Mouse (Mus musculus): Measurements from ENCODE around the gene Ift43. TPM values are rescaled to one million over a fixed set of nuclear protein-coding genes. Genes with fewer than 3 reads are reported as not detected.

The Ift43 gene
- polyA plus RNA-seq (2015; fragmentation: Nextera tagmentation; extraction: Ambion mirVana), result 74.9 and 80.2 TPM in 2 replicates

- H3K9ac ChIP-seq (replicated peaks), result peak within 1 kb of the TSS; percentile 59
- H3K4me2 ChIP-seq (replicated peaks), result peak within 1 kb of the TSS; percentile 69
- no peaks in the 10 kb centered on the region for H3K9me3 ChIP-seq
- H3K4me3 ChIP-seq (replicated peaks), result peak within 1 kb of the TSS; percentile 60
- peaks cover 15% of the 10 kb centered on the region for H3K27me3 ChIP-seq
- peak within 1 kb of the TSS; percentile 32; the same call in 1 of the 2 replicates for H3K27ac ChIP-seq
- under 1% methylated on average over 35 of the region's 35 CpGs for WGBS
- ATAC-seq, result peak; percentile 74
- H3K4me1 ChIP-seq (replicated peaks), result peaks cover 23% of the 10 kb centered on the region
- H3K36me3 ChIP-seq, result peaks cover 19% of the 10 kb centered on the region
Observed at GRCm38 (mm10) chr12:86082481-86083012, at the start of gene Ift43. Gene Ift43, plus strand, starts transcription at chr12:86082541.

GRCm38 (mm10) chr12:86035586-86035985 lies 46.8 kb upstream of the Ift43 start:
- no peak for ATAC-seq
- Histone ChIP-seq H3K27ac (no peak overlapping the region), H3K4me1 (replicated peaks) (peaks cover 18% of the 10 kb centered on the region)

GRCm38 (mm10) chr12:86036368-86037166 lies 45.8 kb upstream of the Ift43 start:
- H3K4me3 ChIP-seq (replicated peaks), result no peak overlapping the region
- ATAC-seq, result 0 out of 2 replicates have a peak, but pooled peaks have one; percentile 11
- 29% methylated on average over 9 of the region's 9 CpGs for WGBS
- no peaks in the 10 kb centered on the region for H3K9me3 ChIP-seq
- no peak overlapping the region for H3K4me2 ChIP-seq (replicated peaks)
- H3K4me1 ChIP-seq (replicated peaks), result peaks cover 18% of the 10 kb centered on the region
- no peaks in the 10 kb centered on the region for H3K27me3 ChIP-seq
- no peak overlapping the region for H3K9ac ChIP-seq (replicated peaks)
- no peaks in the 10 kb centered on the region for H3K36me3 ChIP-seq
- H3K27ac ChIP-seq, result peak overlapping the region; percentile 53; the same call in 1 of the 2 replicates

More at GRCm38 (mm10) chr12:86035586-86035985, 46.8 kb upstream of the Ift43 start:
- H3K4me2 ChIP-seq (replicated peaks), result no peak overlapping the region
- no peaks in the 10 kb centered on the region for H3K36me3 ChIP-seq
- H3K4me3 ChIP-seq (replicated peaks), result no peak overlapping the region
- H3K27me3 ChIP-seq, result no peaks in the 10 kb centered on the region
- H3K9ac ChIP-seq (replicated peaks), result no peak overlapping the region
- H3K9me3 ChIP-seq, result no peaks in the 10 kb centered on the region

- no peak overlapping the region for H3K9ac ChIP-seq (replicated peaks)
Observed at GRCm38 (mm10) chr12:86037235-86037921, 45.0 kb upstream of the Ift43 start.

GRCm38 (mm10) chr12:86039078-86039477 lies 43.3 kb upstream of the Ift43 start:
- Histone ChIP-seq H3K4me1 (replicated peaks) (peaks cover 18% of the 10 kb centered on the region), H3K4me3 (replicated peaks) (no peak overlapping the region), H3K9me3 (peaks cover 6% of the 10 kb centered on the region; the same call in 1 of the 2 replicates), H3K27ac (no peak overlapping the region), H3K9ac (replicated peaks) (no peak overlapping the region), H3K4me2 (replicated peaks) (no peak overlapping the region), H3K36me3 (peaks cover 11% of the 10 kb centered on the region), H3K27me3 (no peaks in the 10 kb centered on the region)
- 80% methylated on average over 5 of the region's 5 CpGs for WGBS
- ATAC-seq, result no peak

More at GRCm38 (mm10) chr12:86037235-86037921, 45.0 kb upstream of the Ift43 start:
- no peaks in the 10 kb centered on the region for H3K27me3 ChIP-seq
- ATAC-seq, result 0 out of 2 replicates have a peak, but pooled peaks have one; percentile 58
- 30% methylated on average over 12 of the region's 12 CpGs for WGBS
- H3K36me3 ChIP-seq, result no peaks in the 10 kb centered on the region
- peak overlapping the region; percentile 53; the same call in 1 of the 2 replicates for H3K27ac ChIP-seq
- peaks cover 18% of the 10 kb centered on the region for H3K4me1 ChIP-seq (replicated peaks)
- no peak overlapping the region for H3K4me3 ChIP-seq (replicated peaks)
- no peak overlapping the region for H3K4me2 ChIP-seq (replicated peaks)
- H3K9me3 ChIP-seq, result no peaks in the 10 kb centered on the region

- peaks cover 11% of the 10 kb centered on the region for H3K36me3 ChIP-seq
- no peak overlapping the region for H3K27ac ChIP-seq
- peaks cover 6% of the 10 kb centered on the region; the same call in 1 of the 2 replicates for H3K9me3 ChIP-seq
- no peaks in the 10 kb centered on the region for H3K27me3 ChIP-seq
- no peak for ATAC-seq
- H3K4me2 ChIP-seq (replicated peaks), result no peak overlapping the region
- H3K4me3 ChIP-seq (replicated peaks), result no peak overlapping the region
- no peak overlapping the region for H3K9ac ChIP-seq (replicated peaks)
- peaks cover 18% of the 10 kb centered on the region for H3K4me1 ChIP-seq (replicated peaks)
- WGBS, result 84% methylated on average over 6 of the region's 6 CpGs
Observed at GRCm38 (mm10) chr12:86039751-86040150, 42.6 kb upstream of the Ift43 start.

GRCm38 (mm10) chr12:86046141-86046540 lies 36.2 kb upstream of the Ift43 start:
- 84% methylated on average over 5 of the region's 5 CpGs for WGBS

GRCm38 (mm10) chr12:86046776-86047175 lies 35.6 kb upstream of the Ift43 start:
- no peak overlapping the region for H3K27ac ChIP-seq
- ATAC-seq, result no peak
- H3K4me2 ChIP-seq (replicated peaks), result no peak overlapping the region
- peaks cover 11% of the 10 kb centered on the region for H3K36me3 ChIP-seq
- peaks cover 6% of the 10 kb centered on the region; the same call in 1 of the 2 replicates for H3K9me3 ChIP-seq
- 96% methylated on average over 2 of the region's 2 CpGs for WGBS
- H3K27me3 ChIP-seq, result no peaks in the 10 kb centered on the region
- H3K9ac ChIP-seq (replicated peaks), result no peak overlapping the region
- H3K4me3 ChIP-seq (replicated peaks), result no peak overlapping the region
- no peaks in the 10 kb centered on the region for H3K4me1 ChIP-seq (replicated peaks)

More at GRCm38 (mm10) chr12:86046141-86046540, 36.2 kb upstream of the Ift43 start:
- peaks cover 11% of the 10 kb centered on the region for H3K36me3 ChIP-seq
- H3K27me3 ChIP-seq, result no peaks in the 10 kb centered on the region
- no peak for ATAC-seq
- H3K4me1 ChIP-seq (replicated peaks), result no peaks in the 10 kb centered on the region
- H3K27ac ChIP-seq, result no peak overlapping the region
- H3K9ac ChIP-seq (replicated peaks), result no peak overlapping the region
- no peak overlapping the region for H3K4me2 ChIP-seq (replicated peaks)
- H3K4me3 ChIP-seq (replicated peaks), result no peak overlapping the region
- H3K9me3 ChIP-seq, result peaks cover 6% of the 10 kb centered on the region; the same call in 1 of the 2 replicates

- no peaks in the 10 kb centered on the region for H3K4me1 ChIP-seq (replicated peaks)
- ATAC-seq, result no peak
- H3K27me3 ChIP-seq, result no peaks in the 10 kb centered on the region
- H3K36me3 ChIP-seq, result peaks cover 11% of the 10 kb centered on the region
- 88% methylated on average over 8 of the region's 8 CpGs for WGBS
- H3K9ac ChIP-seq (replicated peaks), result no peak overlapping the region
- H3K27ac ChIP-seq, result no peak overlapping the region
- peaks cover 6% of the 10 kb centered on the region; the same call in 1 of the 2 replicates for H3K9me3 ChIP-seq
- H3K4me2 ChIP-seq (replicated peaks), result no peak overlapping the region
- no peak overlapping the region for H3K4me3 ChIP-seq (replicated peaks)
Observed at GRCm38 (mm10) chr12:86047376-86047775, 35.0 kb upstream of the Ift43 start.

GRCm38 (mm10) chr12:86049813-86050212 lies 32.5 kb upstream of the Ift43 start:
- ATAC-seq, result no peak
- Histone ChIP-seq H3K4me1 (replicated peaks) (no peaks in the 10 kb centered on the region), H3K4me2 (replicated peaks) (no peak overlapping the region), H3K9ac (replicated peaks) (no peak overlapping the region), H3K27me3 (no peaks in the 10 kb centered on the region), H3K4me3 (replicated peaks) (no peak overlapping the region), H3K9me3 (no peaks in the 10 kb centered on the region), H3K27ac (no peak overlapping the region), H3K36me3 (no peaks in the 10 kb centered on the region)
- 57% methylated on average over 6 of the region's 6 CpGs for WGBS

GRCm38 (mm10) chr12:86051477-86051876 lies 30.9 kb upstream of the Ift43 start:
- Histone ChIP-seq H3K9me3 (no peaks in the 10 kb centered on the region), H3K27me3 (no peaks in the 10 kb centered on the region), H3K9ac (replicated peaks) (no peak overlapping the region), H3K4me3 (replicated peaks) (no peak overlapping the region), H3K4me1 (replicated peaks) (no peaks in the 10 kb centered on the region), H3K4me2 (replicated peaks) (no peak overlapping the region), H3K36me3 (no peaks in the 10 kb centered on the region; the same call in 1 of the 2 replicates), H3K27ac (no peak overlapping the region)
- no peak for ATAC-seq
- WGBS, result 94% methylated on average over 5 of the region's 5 CpGs

GRCm38 (mm10) chr12:86055306-86055705 lies 27.0 kb upstream of the Ift43 start:
- H3K27me3 ChIP-seq, result no peaks in the 10 kb centered on the region
- no peaks in the 10 kb centered on the region for H3K4me1 ChIP-seq (replicated peaks)
- no peak overlapping the region for H3K27ac ChIP-seq
- no peak for ATAC-seq
- no peak overlapping the region for H3K9ac ChIP-seq (replicated peaks)
- H3K4me3 ChIP-seq (replicated peaks), result no peak overlapping the region
- WGBS, result 90% methylated on average over 2 of the region's 2 CpGs
- no peaks in the 10 kb centered on the region for H3K9me3 ChIP-seq
- no peaks in the 10 kb centered on the region; the same call in 1 of the 2 replicates for H3K36me3 ChIP-seq
- H3K4me2 ChIP-seq (replicated peaks), result no peak overlapping the region
